Mouse (Mus musculus): ENCODE measurements around the gene Gsdma2. TPM values are rescaled to one million over a fixed set of nuclear protein-coding genes. Genes with fewer than 3 reads are reported as not detected.
"Not testable (repeated sequence)": the region's sequence is repeated elsewhere in the genome, so short reads cannot be mapped to it uniquely, and the experiment has no call there.

Gsdma2 gene
- total RNA-seq (2021): not detected
- long read RNA-seq, experiment 1: 0 reads
- long read RNA-seq, experiment 2: 0 reads

GRCm38 (mm10) chr11:98646459-98646858, at the start of gene Gsdma2:
Gene Gsdma2, plus strand, starts transcription at chr11:98646759.
- DNase-seq (ENCODE audit: low spot score in 2 of 2): no peak

DNA sequence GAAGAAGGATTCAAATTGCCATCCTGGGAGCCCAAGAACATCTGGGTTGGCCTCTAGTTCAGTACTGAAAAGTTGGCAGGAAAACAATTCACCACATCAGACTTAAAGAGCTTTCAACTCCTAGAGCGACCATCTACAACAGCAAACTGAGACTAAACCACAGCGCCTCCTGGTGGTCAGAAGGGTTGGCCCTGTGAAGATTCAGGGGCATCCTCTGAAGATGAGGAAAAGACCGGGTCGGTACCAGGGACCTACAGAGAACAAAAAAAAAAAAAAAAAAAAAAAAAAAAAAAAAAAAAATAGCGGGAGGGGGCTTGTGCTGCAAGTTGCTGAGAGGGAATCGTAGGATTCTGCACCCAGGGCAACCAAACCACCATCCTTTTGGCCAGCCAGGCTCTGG, 49.2 kb upstream of the Gsdma2 start:
- DNase-seq (ENCODE audit: low spot score in 2 of 2): no peak

DNA sequence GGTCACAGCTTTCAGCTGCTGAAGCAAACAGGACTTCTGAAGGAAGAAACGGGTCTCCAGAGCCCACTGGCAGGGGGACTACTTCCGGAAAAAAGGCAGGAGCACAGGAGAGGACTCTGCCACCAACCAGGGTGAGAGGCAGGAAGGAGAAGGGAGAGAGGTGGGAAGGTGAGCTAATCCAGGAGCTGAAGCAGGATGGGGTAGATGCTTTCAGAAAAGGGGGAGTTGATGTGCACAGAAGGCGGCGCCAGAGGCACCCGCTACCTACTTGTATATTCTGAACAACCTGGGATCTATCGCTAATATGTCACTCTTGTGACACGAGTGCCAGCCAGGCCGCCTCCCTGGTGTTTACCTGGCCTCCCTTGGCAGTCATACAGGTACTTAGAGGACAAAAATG, 48.6 kb upstream of the Gsdma2 start, which contains the start of gene Lrrc3c:
TSS of gene Lrrc3c (plus strand) at position 301 of the 400 bp plus-strand sequence.
- DNase-seq (ENCODE audit: low spot score in 2 of 2): no peak

DNA sequence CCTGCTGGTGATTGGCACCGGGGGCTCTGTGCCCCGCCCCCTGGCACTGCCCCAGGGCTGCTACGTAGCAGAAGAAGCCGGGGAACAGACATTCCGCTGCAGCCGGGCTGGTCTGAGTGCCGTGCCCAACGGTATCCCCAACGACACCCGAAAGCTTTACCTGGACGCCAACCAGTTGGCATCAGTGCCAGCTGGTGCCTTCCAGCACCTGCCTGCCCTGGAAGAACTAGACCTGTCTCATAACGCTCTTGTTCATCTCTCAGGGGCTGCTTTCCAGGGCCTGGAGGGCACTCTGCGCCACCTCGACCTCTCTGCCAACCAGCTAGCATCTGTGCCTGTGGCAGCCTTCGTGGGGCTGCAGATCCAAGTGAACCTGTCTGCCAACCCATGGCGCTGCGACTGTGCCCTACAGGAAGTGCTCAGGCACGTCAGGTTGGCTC, 47.7 kb upstream of the Gsdma2 start:
- peak in 1 of 2 experiments; percentile 37 for DNase-seq (ENCODE audit: low spot score in 2 of 2)

DNA sequence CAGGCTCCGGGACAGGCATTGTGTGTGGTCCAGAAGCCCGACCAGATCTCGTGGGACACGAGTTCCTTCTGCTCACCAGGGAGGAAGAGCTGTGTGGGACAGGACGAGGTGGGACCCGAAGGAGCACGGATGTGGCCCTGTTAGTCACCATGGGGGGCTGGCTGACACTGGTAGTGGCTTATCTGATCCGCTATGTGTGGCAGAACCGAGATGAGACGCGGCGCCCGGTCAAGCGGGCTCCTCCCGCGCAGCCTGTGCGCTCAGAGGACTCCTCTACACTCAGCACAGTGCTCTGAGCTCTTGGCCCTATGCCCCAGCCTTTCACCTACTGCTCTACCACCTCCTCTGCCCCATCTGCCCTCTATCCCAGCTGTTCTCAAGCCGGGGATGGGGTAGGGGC, 47.3 kb upstream of the Gsdma2 start:
- DNase-seq (ENCODE audit: low spot score in 2 of 2): no peak

GRCm38 (mm10) chr11:98602090-98602690, 44.4 kb upstream of the Gsdma2 start:
- no peak for DNase-seq (ENCODE audit: low spot score in 2 of 2)

GRCm38 (mm10) chr11:98603953-98604352, 42.6 kb upstream of the Gsdma2 start:
- DNase-seq (ENCODE audit: low spot score in 2 of 2): no peak

DNA sequence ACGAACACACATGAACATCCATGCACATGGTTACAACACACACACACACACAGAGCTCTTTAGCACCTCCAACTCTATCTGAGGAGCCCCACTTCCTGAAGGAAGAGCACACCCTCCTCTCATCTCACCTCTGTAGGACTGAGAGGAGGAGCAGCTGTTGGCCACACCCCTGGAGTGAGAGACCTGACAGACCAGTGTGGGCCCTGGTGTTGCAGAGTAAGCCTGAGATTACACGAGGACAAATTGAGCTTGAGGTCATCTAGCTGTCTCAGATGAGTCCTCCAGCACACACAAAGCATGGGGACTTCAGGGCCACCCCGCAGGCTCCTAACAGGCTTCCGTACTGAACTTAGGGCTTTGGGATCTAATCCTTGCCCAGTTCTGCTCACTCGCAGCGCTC, 41.6 kb upstream of the Gsdma2 start:
- not testable (repeated sequence) for DNase-seq (ENCODE audit: low spot score in 2 of 2)

- peak in 1 of 2 experiments; percentile 62 for DNase-seq (ENCODE audit: low spot score in 2 of 2)
These were observed 39.8 kb upstream of the Gsdma2 start for GRCm38 (mm10) chr11:98606763-98607162.

- no peak for DNase-seq (ENCODE audit: low spot score in 2 of 2)
These were observed 25.8 kb upstream of the Gsdma2 start for GRCm38 (mm10) chr11:98620791-98621190.

- DNase-seq (ENCODE audit: low spot score in 2 of 2): not testable (repeated sequence)
These were observed 22.6 kb upstream of the Gsdma2 start for GRCm38 (mm10) chr11:98623981-98624380.

GRCm38 (mm10) chr11:98624381-98624780, 22.2 kb upstream of the Gsdma2 start:
- DNase-seq (ENCODE audit: low spot score in 2 of 2): not testable (repeated sequence)

DNA sequence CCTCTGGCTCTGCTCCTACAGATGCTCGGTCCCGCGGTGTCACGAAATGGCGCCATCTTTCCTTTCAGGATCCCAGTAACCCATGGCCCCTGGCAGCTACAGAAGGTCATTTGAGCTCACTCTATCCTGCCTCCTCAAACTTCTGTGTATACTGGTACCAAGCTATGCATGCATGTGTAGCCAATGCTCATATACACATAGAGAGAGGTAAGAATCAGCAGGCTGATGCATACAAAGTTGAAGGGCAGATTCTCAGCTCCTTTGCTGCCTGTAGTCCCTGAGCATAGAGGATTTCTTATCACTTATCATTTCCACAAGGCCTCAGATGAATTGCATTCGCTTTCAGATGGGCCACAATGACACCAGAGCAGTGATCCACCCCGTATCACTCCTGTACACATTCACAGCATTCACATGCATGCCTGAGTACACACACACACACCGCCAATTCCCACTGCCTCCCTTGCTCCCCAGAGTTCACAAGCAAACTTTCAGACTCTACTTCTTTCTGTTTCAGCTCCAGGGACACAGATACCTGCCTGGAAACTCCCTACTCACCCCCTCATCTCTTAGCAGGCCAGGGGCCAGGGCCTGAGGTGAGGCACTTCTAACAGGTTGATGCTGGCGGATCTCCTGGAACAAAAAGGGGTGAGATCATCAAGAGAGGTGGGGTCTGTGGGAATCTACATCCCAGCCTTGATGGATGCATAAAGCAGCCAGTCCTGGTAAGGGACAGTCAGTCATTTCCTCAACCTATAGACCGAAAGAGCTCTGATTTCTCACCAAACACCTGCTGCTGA, 20.7 kb upstream of the Gsdma2 start, which contains the start of the genes Gm12355 and Gsdma3:
TSS of gene Gm12355 (minus strand) at position 51 of the 800 bp plus-strand sequence.
TSS of gene Gsdma3 (plus strand) at position 750 of the 800 bp plus-strand sequence.
- DNase-seq (ENCODE audit: low spot score in 2 of 2): no peak

DNA sequence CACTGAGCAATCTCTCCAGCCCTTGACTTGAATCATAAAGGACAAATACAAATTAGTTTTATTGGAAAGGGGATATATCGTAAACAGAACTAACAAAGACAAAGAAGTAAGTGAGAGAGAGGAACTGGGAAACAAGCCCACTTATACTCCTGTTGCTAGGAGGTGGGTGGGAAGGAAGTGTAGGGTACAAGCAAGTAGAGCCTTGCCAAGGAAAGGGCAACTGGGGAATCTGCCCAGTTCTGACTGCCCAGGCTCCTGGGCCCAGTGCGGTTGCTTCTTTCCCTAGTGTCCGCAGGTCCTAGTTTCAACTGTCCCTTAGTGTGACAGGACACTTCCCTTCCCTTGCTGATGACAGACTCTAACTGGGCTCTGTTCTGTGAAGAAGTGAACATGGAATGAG, 17.9 kb upstream of the Gsdma2 start:
- peak in 1 of 2 experiments; percentile 8 for DNase-seq (ENCODE audit: low spot score in 2 of 2)

- DNase-seq (ENCODE audit: low spot score in 2 of 2): no peak
These were observed 15.9 kb upstream of the Gsdma2 start for GRCm38 (mm10) chr11:98630646-98631045.

GRCm38 (mm10) chr11:98635312-98635970, 11.1 kb upstream of the Gsdma2 start:
- DNase-seq (ENCODE audit: low spot score in 2 of 2): not testable (repeated sequence)

DNA sequence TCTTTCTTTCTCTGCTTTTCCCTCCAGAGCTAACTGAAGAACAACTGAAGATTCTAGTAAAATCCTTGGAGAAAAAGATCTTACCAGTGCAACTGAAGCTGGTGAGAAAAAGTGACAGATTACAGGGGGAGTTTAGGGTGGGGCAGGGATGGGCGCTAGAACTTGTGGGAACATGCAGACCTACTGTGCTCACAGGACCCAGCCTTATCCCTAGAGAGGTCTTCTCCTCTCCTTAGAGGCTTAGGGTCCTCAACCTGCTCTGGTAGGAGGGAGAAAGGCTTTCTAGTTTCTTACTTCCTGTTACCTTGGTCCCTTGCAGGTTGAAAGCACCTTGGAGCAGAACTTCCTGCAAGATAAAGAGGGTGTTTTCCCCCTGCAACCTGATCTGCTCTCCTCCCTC, 9.1 kb upstream of the Gsdma2 start:
- no peak for DNase-seq (ENCODE audit: low spot score in 2 of 2)

- no peak for DNase-seq (ENCODE audit: low spot score in 2 of 2)
These were observed 6.5 kb upstream of the Gsdma2 start for GRCm38 (mm10) chr11:98640091-98640490.

GRCm38 (mm10) chr11:98644757-98645156, 1.8 kb upstream of the Gsdma2 start:
- DNase-seq (ENCODE audit: low spot score in 2 of 2): no peak

DNA sequence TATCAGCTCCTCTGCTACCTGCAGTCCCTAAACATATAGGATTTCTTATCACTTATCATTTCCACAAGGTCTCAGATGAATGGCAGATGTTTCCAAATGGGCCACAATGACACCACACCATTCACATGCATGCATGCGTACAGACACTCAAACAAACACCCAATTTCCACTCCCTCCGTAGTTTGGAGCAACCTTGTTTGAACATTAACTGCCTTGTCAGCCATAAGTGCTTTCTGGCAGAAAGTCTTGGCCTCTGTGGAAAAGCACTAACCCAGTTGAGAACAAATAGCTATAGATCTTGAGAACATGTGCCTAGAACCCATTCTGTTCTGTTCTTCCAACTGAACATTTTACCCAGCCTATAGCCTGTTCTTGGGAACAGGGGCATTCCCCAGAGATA, 613 bp upstream of the Gsdma2 start:
- no peak for DNase-seq (ENCODE audit: low spot score in 2 of 2)

DNA sequence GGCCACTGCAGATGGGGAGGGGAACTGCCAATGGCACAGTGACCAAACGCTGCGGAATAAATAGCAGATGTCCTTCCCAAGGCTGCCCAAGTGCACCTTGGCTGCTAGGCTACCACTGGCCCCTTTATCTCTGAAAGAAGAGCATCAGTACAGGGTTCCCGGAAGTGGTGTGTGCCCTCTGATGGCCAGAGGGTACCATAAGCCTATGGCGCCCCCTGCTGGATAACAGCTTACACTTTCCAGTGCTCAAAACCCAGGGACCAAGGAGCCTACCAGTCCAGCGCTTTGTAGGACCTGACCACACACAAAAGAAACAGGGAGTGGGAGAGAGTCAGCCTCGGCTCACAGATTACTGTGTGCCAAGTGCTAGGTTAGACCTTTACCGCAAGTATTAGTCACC, 8.5 kb downstream of the Gsdma2 start:
- peak; percentile 6 to 18 for DNase-seq (ENCODE audit: low spot score in 2 of 2)

- peak; percentile 22 to 65 for DNase-seq (ENCODE audit: low spot score in 2 of 2)
These were observed 14.0 kb downstream of the Gsdma2 start for GRCm38 (mm10) chr11:98660517-98660916.

Data from layer of hippocampus, postnatal 14 days (tissue).